Mouse (Mus musculus): ENCODE results near the gene Sema5a. TPM values are rescaled to one million over a fixed set of nuclear protein-coding genes. Genes with fewer than 3 reads are reported as not detected.

Sema5a gene
- polyA plus RNA-seq, 1 experiment from 2014 or later, result 9.2 TPM

- Histone ChIP-seq H3K4me3 (ENCODE audit: low read depth, low read length) (no peak overlapping the region), H3K36me3 (ENCODE audit: insufficient read depth, low read length) (no peaks in the 10 kb centered on the region), H3K9me3 (ENCODE audit: low read length) (no peaks in the 10 kb centered on the region), H3K4me2 (replicated peaks; ENCODE audit: low read depth, low read length) (no peak overlapping the region), H3K27me3 (replicated peaks; ENCODE audit: insufficient read depth, low read length) (no peaks in the 10 kb centered on the region), H3K27ac (ENCODE audit: low read length) (no peak overlapping the region), H3K9ac (replicated peaks; ENCODE audit: low read depth) (no peak overlapping the region), H3K4me1 (ENCODE audit: insufficient read depth, low read depth, low read length) (no peaks in the 10 kb centered on the region)
- no peak for DNase-seq (ENCODE audit: low spot score)
- no peak for ATAC-seq
- TF ChIP-seq CTCF (IDR thresholded peaks at IDR 0.05), result no peak
- no peak for TF ChIP-seq EP300 (IDR thresholded peaks at IDR 0.05)
- WGBS, result 69% methylated on average over 8 of the region's 8 CpGs
These were observed 240.7 kb downstream of the Sema5a start for GRCm38 (mm10) chr15:32485064-32485964.

- DNase-seq (ENCODE audit: low spot score), result no peak
- no peak for TF ChIP-seq CTCF (IDR thresholded peaks at IDR 0.05)
- Histone ChIP-seq H3K27me3 (replicated peaks; ENCODE audit: insufficient read depth, low read length) (no peaks in the 10 kb centered on the region), H3K9me3 (ENCODE audit: low read length) (no peaks in the 10 kb centered on the region), H3K4me2 (replicated peaks; ENCODE audit: low read depth, low read length) (no peak overlapping the region), H3K27ac (ENCODE audit: low read length) (no peak overlapping the region), H3K36me3 (ENCODE audit: insufficient read depth, low read length) (no peaks in the 10 kb centered on the region), H3K9ac (replicated peaks; ENCODE audit: low read depth) (no peak overlapping the region), H3K4me3 (ENCODE audit: low read depth, low read length) (no peak overlapping the region), H3K4me1 (ENCODE audit: insufficient read depth, low read depth, low read length) (no peaks in the 10 kb centered on the region)
- WGBS, result 38% methylated on average over 1 of the region's 1 CpGs
- no peak for ATAC-seq
These were observed 243.4 kb downstream of the Sema5a start for GRCm38 (mm10) chr15:32487968-32488367.

GRCm38 (mm10) chr15:32494219-32494618 lies 249.6 kb downstream of the Sema5a start:
- no peak for ATAC-seq

GRCm38 (mm10) chr15:32494899-32495298 lies 250.3 kb downstream of the Sema5a start:
- peak; percentile 56 for DNase-seq (ENCODE audit: low spot score)
- Histone ChIP-seq H3K36me3 (ENCODE audit: insufficient read depth, low read length) (no peaks in the 10 kb centered on the region), H3K4me2 (replicated peaks; ENCODE audit: low read depth, low read length) (no peak overlapping the region), H3K27ac (ENCODE audit: low read length) (no peak overlapping the region), H3K9ac (replicated peaks; ENCODE audit: low read depth) (no peak overlapping the region), H3K4me1 (ENCODE audit: insufficient read depth, low read depth, low read length) (peaks cover 4% of the 10 kb centered on the region; the same call in 1 of the 2 replicates), H3K27me3 (replicated peaks; ENCODE audit: insufficient read depth, low read length) (no peaks in the 10 kb centered on the region), H3K4me3 (ENCODE audit: low read depth, low read length) (no peak overlapping the region), H3K9me3 (ENCODE audit: low read length) (no peaks in the 10 kb centered on the region)
- TF ChIP-seq CTCF (IDR thresholded peaks at IDR 0.05) (no peak), EP300 (IDR thresholded peaks at IDR 0.05) (peak; percentile 51)
- peak; percentile 68 for ATAC-seq
- WGBS, result 8% methylated on average over 1 of the region's 1 CpGs

More at GRCm38 (mm10) chr15:32494219-32494618, 249.6 kb downstream of the Sema5a start:
- H3K4me2 ChIP-seq (replicated peaks; ENCODE audit: low read depth, low read length), result no peak overlapping the region
- no peak overlapping the region for H3K9ac ChIP-seq (replicated peaks; ENCODE audit: low read depth)
- 52% methylated on average over 5 of the region's 5 CpGs for WGBS
- peaks cover 4% of the 10 kb centered on the region; the same call in 1 of the 2 replicates for H3K4me1 ChIP-seq (ENCODE audit: insufficient read depth, low read depth, low read length)
- no peak for DNase-seq (ENCODE audit: low spot score)
- H3K9me3 ChIP-seq (ENCODE audit: low read length), result no peaks in the 10 kb centered on the region
- TF ChIP-seq CTCF (IDR thresholded peaks at IDR 0.05) (no peak), EP300 (IDR thresholded peaks at IDR 0.05) (no peak)
- H3K27me3 ChIP-seq (replicated peaks; ENCODE audit: insufficient read depth, low read length), result no peaks in the 10 kb centered on the region
- no peak overlapping the region for H3K27ac ChIP-seq (ENCODE audit: low read length)
- no peak overlapping the region for H3K4me3 ChIP-seq (ENCODE audit: low read depth, low read length)
- no peaks in the 10 kb centered on the region for H3K36me3 ChIP-seq (ENCODE audit: insufficient read depth, low read length)

- TF ChIP-seq EP300 (IDR thresholded peaks at IDR 0.05), result no peak
- no peak for TF ChIP-seq CTCF (IDR thresholded peaks at IDR 0.05)
- Histone ChIP-seq H3K36me3 (ENCODE audit: insufficient read depth, low read length) (no peaks in the 10 kb centered on the region), H3K4me2 (replicated peaks; ENCODE audit: low read depth, low read length) (no peak overlapping the region), H3K27ac (ENCODE audit: low read length) (no peak overlapping the region), H3K9me3 (ENCODE audit: low read length) (no peaks in the 10 kb centered on the region), H3K9ac (replicated peaks; ENCODE audit: low read depth) (no peak overlapping the region), H3K4me1 (ENCODE audit: insufficient read depth, low read depth, low read length) (peaks cover 4% of the 10 kb centered on the region; the same call in 1 of the 2 replicates), H3K27me3 (replicated peaks; ENCODE audit: insufficient read depth, low read length) (no peaks in the 10 kb centered on the region), H3K4me3 (ENCODE audit: low read depth, low read length) (no peak overlapping the region)
- 65% methylated on average over 4 of the region's 4 CpGs for WGBS
- ATAC-seq (no peak), DNase-seq (ENCODE audit: low spot score) (no peak)
These were observed 252.3 kb downstream of the Sema5a start for GRCm38 (mm10) chr15:32496880-32497279.

GRCm38 (mm10) chr15:32505941-32506340 lies 261.3 kb downstream of the Sema5a start:
- H3K36me3 ChIP-seq (ENCODE audit: insufficient read depth, low read length), result no peaks in the 10 kb centered on the region
- no peaks in the 10 kb centered on the region for H3K9me3 ChIP-seq (ENCODE audit: low read length)
- TF ChIP-seq CTCF (IDR thresholded peaks at IDR 0.05) (no peak), EP300 (IDR thresholded peaks at IDR 0.05) (no peak)
- no peak overlapping the region for H3K4me2 ChIP-seq (replicated peaks; ENCODE audit: low read depth, low read length)
- H3K27ac ChIP-seq (ENCODE audit: low read length), result no peak overlapping the region
- H3K27me3 ChIP-seq (replicated peaks; ENCODE audit: insufficient read depth, low read length), result no peaks in the 10 kb centered on the region
- no peak overlapping the region for H3K9ac ChIP-seq (replicated peaks; ENCODE audit: low read depth)
- WGBS, result 58% methylated on average over 2 of the region's 2 CpGs
- H3K4me3 ChIP-seq (ENCODE audit: low read depth, low read length), result no peak overlapping the region
- no peak for DNase-seq (ENCODE audit: low spot score)
- H3K4me1 ChIP-seq (ENCODE audit: insufficient read depth, low read depth, low read length), result no peaks in the 10 kb centered on the region
- no peak for ATAC-seq
